Mouse (Mus musculus) heart, adult 2 months (tissue): ENCODE measurements around the gene Fat3.

Experiments
- CTCF ChIP-seq: fragments of 200-600 bp; IDR thresholded peaks from 2 replicates; pipeline ENCODE4 v1.8.1; 2022; ENCODE audit warnings: antibody characterized with exemption, mild to moderate bottlenecking, moderate library complexity
- EP300 ChIP-seq: fragments of 200-500 bp; IDR thresholded peaks from 2 replicates; pipeline ENCODE4 v1.6.1; 2011; ENCODE audit warnings: low read depth, low read length, control low read depth; ENCODE audit not compliant: insufficient read depth
- POLR2A ChIP-seq: fragments of 200-500 bp; IDR thresholded peaks from 2 replicates; pipeline ENCODE4 v1.6.1; 2011; ENCODE audit warnings: mild to moderate bottlenecking, low read depth, low read length, control low read depth; ENCODE audit not compliant: insufficient read depth

- TF ChIP-seq CTCF (no peak), EP300 (no peak), POLR2A (no peak)
Observed at GRCm38 (mm10) chr9:16037375-16037774, 463.7 kb downstream of the Fat3 start.
